Mouse (Mus musculus): ENCODE data around the gene Gsta2.
"Not testable (repeated sequence)": the region's sequence is repeated elsewhere in the genome, so short reads cannot be mapped to it uniquely, and the experiment has no call there.

Gsta2 gene

GRCm38 (mm10) chr9:78299143-78299542, 56.4 kb downstream of the Gsta2 start:
- not testable (repeated sequence) for DNase-seq (ENCODE audit: low spot score)

GRCm38 (mm10) chr9:78298232-78298631, 57.4 kb downstream of the Gsta2 start:
- no peak for DNase-seq (ENCODE audit: low spot score)

- peak; percentile 17 for DNase-seq (ENCODE audit: low spot score)
These were observed 59.5 kb downstream of the Gsta2 start for GRCm38 (mm10) chr9:78296089-78296488.

- DNase-seq (ENCODE audit: low spot score), result not testable (repeated sequence)
These were observed 60.8 kb downstream of the Gsta2 start for GRCm38 (mm10) chr9:78294781-78295180.

- not testable (repeated sequence) for DNase-seq (ENCODE audit: low spot score)
These were observed 61.9 kb downstream of the Gsta2 start for GRCm38 (mm10) chr9:78293683-78294082.

GRCm38 (mm10) chr9:78292462-78292861, 63.1 kb downstream of the Gsta2 start:
- not testable (repeated sequence) for DNase-seq (ENCODE audit: low spot score)

- DNase-seq (ENCODE audit: low spot score), result not testable (repeated sequence)
These were observed 65.9 kb downstream of the Gsta2 start, which contains the start of gene Gm10639 for GRCm38 (mm10) chr9:78289723-78290122. Gene Gm10639, plus strand, starts transcription at chr9:78289923.

- DNase-seq (ENCODE audit: low spot score), result not testable (repeated sequence)
These were observed 66.5 kb downstream of the Gsta2 start for GRCm38 (mm10) chr9:78289063-78289462.

- DNase-seq (ENCODE audit: low spot score), result not testable (repeated sequence)
These were observed 73.4 kb downstream of the Gsta2 start for GRCm38 (mm10) chr9:78282002-78282711.

Data from spleen, adult 12 weeks (tissue).